Mouse (Mus musculus) brain, adult 2 months (tissue): ENCODE measurements at regions not wholly inside any gene's neighbourhood (a gene's known extent, or its start where the extent isn't known, plus 50 kb on each side); places are given as distances from the start of the nearest gene placed in this dataset.

ENCODE experiments used
- DNase-seq: peaks from one replicate; pipeline ENCODE4 v3.0.0; 2011; ENCODE audit warnings: low read depth, low spot score

GRCm38 (mm10) chr12:21481644-21482043, 64.2 kb upstream of the Ywhaq start:
- DNase-seq = no peak

- no peak for DNase-seq
Observed at GRCm38 (mm10) chr12:21480226-21480625, 62.8 kb upstream of the Ywhaq start.

GRCm38 (mm10) chr12:21479251-21479650, 61.8 kb upstream of the Ywhaq start:
- DNase-seq = no peak

- no peak for DNase-seq
Observed at GRCm38 (mm10) chr12:21476516-21476915, 59.1 kb upstream of the Ywhaq start.

DNA sequence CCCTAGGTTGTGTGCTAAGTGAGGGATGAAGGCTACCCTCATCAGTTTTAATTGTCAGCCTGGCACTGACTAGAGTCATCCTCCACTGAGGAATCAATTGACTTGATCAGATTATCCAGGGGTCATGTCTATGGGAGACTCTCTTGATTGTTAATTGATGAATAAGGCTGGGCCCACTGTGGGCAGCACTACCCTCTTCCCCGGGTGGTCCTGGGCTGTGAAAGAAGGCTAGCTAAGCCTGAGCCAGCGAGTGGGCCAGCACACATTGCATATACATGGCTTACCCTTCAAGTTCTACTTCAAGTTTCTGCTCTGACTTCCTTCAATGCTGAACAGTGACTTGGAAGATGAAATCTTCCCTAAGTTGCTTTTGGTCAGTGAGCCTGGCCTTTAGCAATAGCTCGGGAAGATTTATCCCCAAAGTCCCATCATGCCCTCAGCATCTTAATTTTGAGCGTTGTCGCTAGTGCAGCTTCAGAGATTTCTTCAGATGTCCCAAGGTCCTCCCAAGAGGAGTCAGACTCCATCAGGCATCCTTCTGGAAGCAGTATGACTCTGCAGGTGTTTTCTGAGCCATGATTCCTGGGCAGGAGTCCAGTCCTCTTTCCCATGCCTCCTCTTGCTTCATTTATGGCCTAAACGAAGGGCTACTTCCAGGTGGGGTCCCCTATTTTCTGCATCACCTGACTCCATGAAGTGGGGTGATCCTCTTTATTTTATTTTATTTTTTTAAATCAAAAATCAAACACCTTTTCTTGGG, 55.7 kb upstream of the Ywhaq start:
- no peak for DNase-seq

GRCm38 (mm10) chr12:21472487-21472886, 55.0 kb upstream of the Ywhaq start:
- DNase-seq = peak; percentile 99

- DNase-seq = no peak
Observed at GRCm38 (mm10) chr12:21471986-21472385, 54.5 kb upstream of the Ywhaq start.

- DNase-seq = no peak
Observed at GRCm38 (mm10) chr12:21470286-21470685, 52.8 kb upstream of the Ywhaq start.
